Mouse (Mus musculus) forebrain, postnatal 0 days (tissue): Measurements from ENCODE around the gene Zfp791. TPM values are rescaled to one million over a fixed set of nuclear protein-coding genes. Genes with fewer than 3 reads are reported as not detected.
"Not testable (repeated sequence)": the region's sequence is repeated elsewhere in the genome, so short reads cannot be mapped to it uniquely, and the experiment has no call there.

Experiments
- ATAC-seq: fragments of 200-750 bp; cut with Nextera tagmentation; 2 replicates; pipeline ENCODE4 v1.8.0; 2017; ENCODE audit warnings: mild to moderate bottlenecking, moderate library complexity
- DNase-seq: peaks from one replicate; pipeline ENCODE4 v3.0.0-alpha.2; 2015
- H3K27ac ChIP-seq: fragments of 300-500 bp; sonication (generic); 2 replicates; pipeline ENCODE4 v1.5.1; 2014; ENCODE audit warnings: low read depth, mild to moderate bottlenecking, antibody characterized with exemption, low read length, moderate library complexity, mixed read lengths
- H3K27me3 ChIP-seq: fragments of 300-500 bp; sonication (generic); 2 replicates; pipeline ENCODE4 v1.6.1; 2014; ENCODE audit warnings: mild to moderate bottlenecking, low read length, mixed read lengths; ENCODE audit not compliant: insufficient read depth
- H3K36me3 ChIP-seq: fragments of 300-500 bp; sonication (generic); 2 replicates; pipeline ENCODE4 v1.6.1; 2014; ENCODE audit warnings: mild to moderate bottlenecking, moderate library complexity; ENCODE audit not compliant: insufficient read depth
- H3K4me1 ChIP-seq: fragments of 300-500 bp; sonication (generic); 2 replicates; pipeline ENCODE4 v1.6.1; 2014; ENCODE audit warnings: antibody characterized with exemption; ENCODE audit not compliant: insufficient read depth
- H3K4me2 ChIP-seq: fragments of 300-500 bp; sonication (generic); 2 replicates; pipeline ENCODE4 v1.6.1; 2014; ENCODE audit warnings: low read depth, mild to moderate bottlenecking, moderate library complexity
- H3K4me3 ChIP-seq: fragments of 300-500 bp; sonication (generic); 2 replicates; pipeline ENCODE4 v1.5.1; 2014; ENCODE audit warnings: low read depth, low read length, mixed read lengths
- H3K9ac ChIP-seq: fragments of 300-500 bp; sonication (generic); 2 replicates; pipeline ENCODE4 v1.6.1; 2014; ENCODE audit warnings: mild to moderate bottlenecking
- H3K9me3 ChIP-seq: fragments of 300-500 bp; sonication (generic); 2 replicates; pipeline ENCODE4 v1.6.1; 2016; ENCODE audit warnings: low read length
- CTCF ChIP-seq: sonication (generic); IDR thresholded peaks from 2 replicates; pipeline ENCODE4 v1.5.1; 2016; ENCODE audit warnings: antibody characterized with exemption, control low read depth, low read depth
- WGBS: fragments of 180-500 bp; shearing (Covaris S2); extraction: QIAGEN DNeasy Blood & Tissue Kit; methylation state at CpG from one replicate; pipeline ENCODE4 v1.1.7; 2014; 5-methylcytosine and 5-hydroxymethylcytosine counted together
- polyA plus RNA-seq: library from polyadenylated mRNA; unstranded; fragments of >200 nt; fragmentation: Nextera tagmentation; extraction: Ambion mirVana; gene quantifications from 2 replicates; pipeline ENCODE4 v1.2.1, GENCODE M21; 2015
- total RNA-seq: library from RNA; depleted of rRNA; stranded (reverse); fragments of >200 nt; gene quantifications from 2 replicates; pipeline ENCODE4 v1.2.3, GENCODE M21; 2014; rRNA removed

Gene Zfp791
- total RNA-seq (2.7 and 3.2 TPM in 2 replicates), polyA plus RNA-seq (1.5 and 2.4 TPM in 2 replicates)

GRCm38 (mm10) chr8:85122995-85123394 is at the start of gene Zfp791:
Gene Zfp791, minus strand, starts transcription at chr8:85123095.
- no peak for ATAC-seq
- Histone ChIP-seq H3K9ac (no peak within 1 kb of the TSS), H3K27me3 (no peaks in the 10 kb centered on the region), H3K4me1 (no peaks in the 10 kb centered on the region), H3K4me3 (no peak within 1 kb of the TSS), H3K27ac (no peak within 1 kb of the TSS), H3K9me3 (no peaks in the 10 kb centered on the region), H3K36me3 (no peaks in the 10 kb centered on the region), H3K4me2 (no peak within 1 kb of the TSS)
- 89% methylated on average over 3 of the region's 3 CpGs for WGBS
- no peak for DNase-seq
- TF ChIP-seq CTCF = no peak

GRCm38 (mm10) chr8:85171291-85171690 is 48.4 kb upstream of the Zfp791 start:
- Histone ChIP-seq H3K36me3 (no peaks in the 10 kb centered on the region), H3K4me2 (no peak overlapping the region), H3K4me1 (no peaks in the 10 kb centered on the region), H3K27ac (no peak overlapping the region), H3K9me3 (no peaks in the 10 kb centered on the region), H3K9ac (no peak overlapping the region), H3K27me3 (no peaks in the 10 kb centered on the region), H3K4me3 (no peak overlapping the region)
- DNase-seq (peak; percentile 53), ATAC-seq (no peak)
- TF ChIP-seq CTCF = peak; percentile 64
- 32% methylated on average over 14 of the region's 14 CpGs for WGBS

GRCm38 (mm10) chr8:85151624-85152023 is 28.7 kb upstream of the Zfp791 start, which contains the start of gene Cks1brt:
Gene Cks1brt, plus strand, starts transcription at chr8:85151924.
- Histone ChIP-seq H3K4me1 (no peaks in the 10 kb centered on the region), H3K4me2 (no peak within 1 kb of the TSS), H3K36me3 (no peaks in the 10 kb centered on the region), H3K27me3 (no peaks in the 10 kb centered on the region), H3K27ac (no peak within 1 kb of the TSS), H3K4me3 (no peak within 1 kb of the TSS), H3K9ac (no peak within 1 kb of the TSS), H3K9me3 (peaks cover 18% of the 10 kb centered on the region; the same call in 1 of the 2 replicates)
- ATAC-seq (no peak), DNase-seq (no peak)
- 79% methylated on average over 3 of the region's 3 CpGs for WGBS
- TF ChIP-seq CTCF = no peak

GRCm38 (mm10) chr8:85142516-85142915 is 19.6 kb upstream of the Zfp791 start:
- H3K4me1 ChIP-seq = no peaks in the 10 kb centered on the region
- no peaks in the 10 kb centered on the region for H3K27me3 ChIP-seq
- no peak for DNase-seq
- no peak overlapping the region for H3K4me2 ChIP-seq
- no peak for TF ChIP-seq CTCF
- 97% methylated on average over 4 of the region's 4 CpGs for WGBS
- no peak overlapping the region for H3K4me3 ChIP-seq
- no peak overlapping the region for H3K27ac ChIP-seq
- no peak overlapping the region for H3K9ac ChIP-seq
- H3K36me3 ChIP-seq = no peaks in the 10 kb centered on the region
- no peaks in the 10 kb centered on the region for H3K9me3 ChIP-seq
- no peak for ATAC-seq

GRCm38 (mm10) chr8:85135690-85136089 is 12.8 kb upstream of the Zfp791 start:
- WGBS = 91% methylated on average over 2 of the region's 2 CpGs
- DNase-seq, H3K36me3 ChIP-seq, H3K4me1 ChIP-seq, H3K4me3 ChIP-seq, H3K27me3 ChIP-seq, H3K4me2 ChIP-seq, ATAC-seq, H3K9ac ChIP-seq, H3K27ac ChIP-seq, H3K9me3 ChIP-seq: not testable (repeated sequence)

- Histone ChIP-seq H3K9me3 (no peaks in the 10 kb centered on the region), H3K36me3 (no peaks in the 10 kb centered on the region), H3K4me1 (no peaks in the 10 kb centered on the region), H3K4me3 (no peak overlapping the region), H3K9ac (no peak overlapping the region), H3K27me3 (peaks cover 7% of the 10 kb centered on the region; the same call in 1 of the 2 replicates), H3K4me2 (no peak overlapping the region), H3K27ac (no peak overlapping the region)
- DNase-seq (no peak), ATAC-seq (no peak)
- 96% methylated on average over 1 of the region's 1 CpGs for WGBS
- no peak for TF ChIP-seq CTCF
Measured at GRCm38 (mm10) chr8:85132335-85132734, 9.4 kb upstream of the Zfp791 start.

- no peak overlapping the region for H3K9ac ChIP-seq
- H3K4me1 ChIP-seq = no peaks in the 10 kb centered on the region
- no peak overlapping the region for H3K4me3 ChIP-seq
- H3K36me3 ChIP-seq = no peaks in the 10 kb centered on the region
- H3K27ac ChIP-seq = no peak overlapping the region
- no peak for ATAC-seq
- no peaks in the 10 kb centered on the region for H3K27me3 ChIP-seq
- 91% methylated on average over 8 of the region's 8 CpGs for WGBS
- no peak for TF ChIP-seq CTCF
- DNase-seq = no peak
- H3K9me3 ChIP-seq = no peaks in the 10 kb centered on the region
- H3K4me2 ChIP-seq = no peak overlapping the region
Measured at GRCm38 (mm10) chr8:85123691-85124090, 796 bp upstream of the Zfp791 start.

- peak; percentile 4; the same call in 1 of the 2 replicates for ATAC-seq
- H3K36me3 ChIP-seq, H3K27me3 ChIP-seq, H3K4me1 ChIP-seq, H3K9me3 ChIP-seq, H3K4me2 ChIP-seq, DNase-seq, H3K9ac ChIP-seq, H3K4me3 ChIP-seq, H3K27ac ChIP-seq: not testable (repeated sequence)
- WGBS = 76% methylated on average over 5 of the region's 5 CpGs
Measured at GRCm38 (mm10) chr8:85120251-85120650, 2.6 kb downstream of the Zfp791 start.
